Mouse (Mus musculus) neural tube, embryonic 13.5 days (tissue): Measurements from ENCODE around the gene Kcna1. TPM values are rescaled to one million over a fixed set of nuclear protein-coding genes. Genes with fewer than 3 reads are reported as not detected.

Experiments
- ATAC-seq: fragments of 200-750 bp; cut with Nextera tagmentation; 2 replicates; pipeline ENCODE4 v1.8.0; 2017; ENCODE audit warnings: low read depth, mild to moderate bottlenecking, moderate TSS enrichment, moderate library complexity
- H3K27ac ChIP-seq: fragments of 300-500 bp; sonication (generic); replicated peaks from 2 replicates; pipeline ENCODE4 v1.5.1; 2015; ENCODE audit warnings: moderate library complexity, mild to moderate bottlenecking, inconsistent platforms
- H3K27me3 ChIP-seq: fragments of 300-500 bp; sonication (generic); 2 replicates; pipeline ENCODE4 v1.6.1; 2015; ENCODE audit warnings: mild to moderate bottlenecking, inconsistent platforms
- H3K36me3 ChIP-seq: fragments of 300-500 bp; sonication (generic); 2 replicates; pipeline ENCODE4 v1.6.1; 2015; ENCODE audit warnings: mild to moderate bottlenecking, inconsistent platforms
- H3K4me1 ChIP-seq: fragments of 300-500 bp; sonication (generic); replicated peaks from 2 replicates; pipeline ENCODE4 v1.6.1; 2015; ENCODE audit warnings: inconsistent platforms
- H3K4me2 ChIP-seq: fragments of 300-500 bp; sonication (generic); 2 replicates; pipeline ENCODE4 v1.6.1; 2015; ENCODE audit warnings: inconsistent platforms, mild to moderate bottlenecking, moderate library complexity
- H3K4me3 ChIP-seq: fragments of 300-500 bp; sonication (generic); 2 replicates; pipeline ENCODE4 v1.5.1; 2015; ENCODE audit warnings: mild to moderate bottlenecking, inconsistent platforms
- H3K9ac ChIP-seq: fragments of 300-500 bp; sonication (generic); 2 replicates; pipeline ENCODE4 v1.6.1; 2015; ENCODE audit warnings: moderate library complexity, mild to moderate bottlenecking, inconsistent platforms
- H3K9me3 ChIP-seq: fragments of 300-500 bp; sonication (generic); 2 replicates; pipeline ENCODE4 v1.6.1; 2016; ENCODE audit warnings: inconsistent platforms
- WGBS: fragments of 180-500 bp; shearing (Covaris S2); methylation state at CpG from one replicate; pipeline ENCODE4 v1.1.7; 2015; 5-methylcytosine and 5-hydroxymethylcytosine counted together
- polyA plus RNA-seq: library from polyadenylated mRNA; unstranded; fragments of >200 nt; fragmentation: Nextera tagmentation; extraction: Ambion mirVana; gene quantifications from 2 replicates; pipeline ENCODE4 v1.2.1, GENCODE M21; 2015

Gene Kcna1
- polyA plus RNA-seq, 1 experiment from 2014 or later = 5.6 TPM

DNA sequence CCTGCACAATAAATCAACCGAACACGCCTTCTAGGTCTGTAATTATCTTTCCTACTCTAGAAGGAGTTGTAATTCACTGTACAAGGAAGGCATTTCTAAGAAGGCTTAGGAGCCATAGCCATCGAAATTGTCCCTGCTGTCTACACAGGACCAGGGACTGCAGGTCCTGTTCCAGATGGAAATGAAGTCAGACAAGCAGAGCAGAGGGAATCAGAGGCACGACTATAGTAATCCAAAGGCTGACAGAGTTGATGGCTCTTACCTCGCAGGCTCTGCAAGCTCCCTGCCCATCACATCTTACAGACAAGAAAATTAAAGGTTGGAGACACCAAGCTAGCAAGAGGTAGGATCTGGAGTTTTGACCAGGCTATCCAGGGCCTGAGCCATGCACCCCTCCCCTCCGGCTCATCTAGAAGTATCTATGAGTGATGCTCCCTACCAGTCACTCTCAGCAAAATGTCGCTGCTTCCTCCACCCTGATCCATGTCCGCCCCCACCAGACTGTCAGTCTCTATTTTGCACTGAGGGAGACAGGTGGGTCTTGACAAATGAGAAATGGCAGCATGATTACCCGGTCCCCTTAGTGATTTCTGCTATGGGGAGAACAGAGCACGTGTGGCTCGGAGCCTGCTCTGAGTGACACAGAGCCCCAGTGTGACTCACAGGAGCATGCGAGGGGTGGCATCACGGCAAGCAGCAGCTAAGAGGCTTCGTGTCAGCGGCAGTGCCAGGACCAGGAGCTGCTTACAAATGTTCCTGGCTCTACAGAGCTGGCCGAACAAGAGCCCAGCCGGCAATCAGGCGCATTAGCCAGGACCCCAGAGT lies 50.2 kb downstream of the Kcna1 start:
- WGBS = 81% methylated on average over 18 of the region's 18 CpGs
- Histone ChIP-seq H3K27me3 (no peaks in the 10 kb centered on the region), H3K36me3 (no peaks in the 10 kb centered on the region), H3K4me3 (no peak overlapping the region), H3K9me3 (no peaks in the 10 kb centered on the region), H3K9ac (no peak overlapping the region), H3K27ac (no peak overlapping the region), H3K4me2 (no peak overlapping the region), H3K4me1 (peaks cover 7% of the 10 kb centered on the region; the same call in 1 of the 2 replicates)
- no peak for ATAC-seq

DNA sequence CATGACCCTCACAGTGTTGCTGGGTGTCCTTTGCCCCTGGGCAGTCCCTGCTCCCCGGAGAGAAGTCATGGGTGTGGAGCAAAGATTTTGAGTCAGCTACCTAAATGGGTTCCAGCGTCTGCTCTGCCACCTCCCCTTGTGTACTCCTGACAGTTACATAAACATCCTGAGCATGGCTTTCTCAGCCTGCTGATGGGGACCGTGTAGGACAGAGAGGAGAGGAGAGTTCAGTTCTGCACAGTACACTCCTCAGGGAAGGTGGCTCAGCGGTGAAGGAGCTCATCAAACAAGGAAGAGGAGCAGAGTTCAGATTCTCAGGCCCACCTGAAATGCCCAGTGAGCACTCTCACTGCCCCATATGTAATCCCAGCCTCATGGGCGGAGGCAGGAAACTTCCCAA lies 51.1 kb downstream of the Kcna1 start:
- whole genome bisulfite sequencing = 55% methylated on average over 5 of the region's 5 CpGs
- H3K4me1 ChIP-seq = peaks cover 7% of the 10 kb centered on the region; the same call in 1 of the 2 replicates
- H3K36me3 ChIP-seq = no peaks in the 10 kb centered on the region
- no peak overlapping the region for H3K4me2 ChIP-seq
- no peak overlapping the region for H3K4me3 ChIP-seq
- H3K9ac ChIP-seq = no peak overlapping the region
- no peak overlapping the region for H3K27ac ChIP-seq
- H3K9me3 ChIP-seq = no peaks in the 10 kb centered on the region
- no peak for ATAC-seq
- H3K27me3 ChIP-seq = no peaks in the 10 kb centered on the region

DNA sequence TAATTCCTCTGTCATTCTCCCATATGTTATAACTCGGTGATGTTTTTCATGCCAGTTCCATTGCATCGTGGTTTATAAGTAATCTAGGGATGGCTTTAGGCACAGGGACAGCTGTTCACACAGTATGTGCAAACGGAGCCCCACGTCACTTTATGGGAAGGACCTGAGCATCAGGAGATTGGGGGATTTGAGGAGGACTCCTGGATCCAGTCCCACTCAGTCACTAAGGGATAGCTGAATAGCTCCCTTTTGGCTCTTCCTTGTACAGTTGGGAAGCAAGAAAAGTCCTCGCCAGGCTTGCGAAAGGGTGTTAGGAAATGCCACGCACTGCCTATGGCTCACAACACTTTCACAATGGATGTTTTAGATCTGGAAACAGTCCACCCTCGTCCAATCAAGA lies 51.8 kb downstream of the Kcna1 start:
- no peak overlapping the region for H3K4me3 ChIP-seq
- no peak overlapping the region for H3K4me2 ChIP-seq
- no peak overlapping the region for H3K9ac ChIP-seq
- H3K27me3 ChIP-seq = no peaks in the 10 kb centered on the region
- ATAC-seq = no peak
- H3K27ac ChIP-seq = no peak overlapping the region
- 78% methylated on average over 8 of the region's 8 CpGs for WGBS
- H3K36me3 ChIP-seq = no peaks in the 10 kb centered on the region
- peaks cover 7% of the 10 kb centered on the region; the same call in 1 of the 2 replicates for H3K4me1 ChIP-seq
- no peaks in the 10 kb centered on the region for H3K9me3 ChIP-seq

DNA sequence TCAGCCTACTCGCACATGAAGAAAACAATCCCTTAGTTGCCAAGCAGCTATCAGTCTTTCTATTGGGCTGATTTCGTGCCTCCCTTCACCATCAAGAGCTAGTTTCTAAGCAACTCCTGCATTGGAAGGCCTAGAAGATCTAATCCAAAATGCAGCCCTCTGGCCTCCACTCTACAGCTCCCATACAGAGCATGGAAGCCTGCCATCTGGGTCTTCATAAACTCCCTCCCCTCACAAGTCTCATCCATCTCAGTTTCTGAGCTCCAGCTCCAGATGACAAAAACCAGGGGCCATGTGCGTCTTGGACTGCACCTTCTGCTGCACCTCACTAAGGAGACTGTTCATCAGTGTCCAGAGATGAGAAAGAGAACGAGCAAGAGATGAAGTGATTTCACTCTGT lies 52.8 kb downstream of the Kcna1 start:
- Histone ChIP-seq H3K4me1 (peaks cover 7% of the 10 kb centered on the region; the same call in 1 of the 2 replicates), H3K4me2 (no peak overlapping the region), H3K27ac (no peak overlapping the region), H3K36me3 (no peaks in the 10 kb centered on the region), H3K4me3 (no peak overlapping the region), H3K27me3 (no peaks in the 10 kb centered on the region), H3K9me3 (no peaks in the 10 kb centered on the region), H3K9ac (no peak overlapping the region)
- 84% methylated on average over 4 of the region's 4 CpGs for WGBS
- ATAC-seq = no peak

Other genes starting within 250 kb of the Kcna1 start
- gene Kcna5, start 111.0 kb downstream of the Kcna1 start, polyA plus RNA-seq = 1.9 and 2.3 TPM in 2 replicates
- 19.9 and 26.1 TPM in 2 replicates for gene Kcna6, start 94.3 kb upstream of the Kcna1 start, polyA plus RNA-seq
- gene Ndufa9, start 202.8 kb upstream of the Kcna1 start, polyA plus RNA-seq = 209 TPM in 2 replicates
- gene Akap3, start 206.7 kb upstream of the Kcna1 start, polyA plus RNA-seq = not detected in 2 replicates